Mouse (Mus musculus): ENCODE measurements around the gene Shbg.

DNA sequence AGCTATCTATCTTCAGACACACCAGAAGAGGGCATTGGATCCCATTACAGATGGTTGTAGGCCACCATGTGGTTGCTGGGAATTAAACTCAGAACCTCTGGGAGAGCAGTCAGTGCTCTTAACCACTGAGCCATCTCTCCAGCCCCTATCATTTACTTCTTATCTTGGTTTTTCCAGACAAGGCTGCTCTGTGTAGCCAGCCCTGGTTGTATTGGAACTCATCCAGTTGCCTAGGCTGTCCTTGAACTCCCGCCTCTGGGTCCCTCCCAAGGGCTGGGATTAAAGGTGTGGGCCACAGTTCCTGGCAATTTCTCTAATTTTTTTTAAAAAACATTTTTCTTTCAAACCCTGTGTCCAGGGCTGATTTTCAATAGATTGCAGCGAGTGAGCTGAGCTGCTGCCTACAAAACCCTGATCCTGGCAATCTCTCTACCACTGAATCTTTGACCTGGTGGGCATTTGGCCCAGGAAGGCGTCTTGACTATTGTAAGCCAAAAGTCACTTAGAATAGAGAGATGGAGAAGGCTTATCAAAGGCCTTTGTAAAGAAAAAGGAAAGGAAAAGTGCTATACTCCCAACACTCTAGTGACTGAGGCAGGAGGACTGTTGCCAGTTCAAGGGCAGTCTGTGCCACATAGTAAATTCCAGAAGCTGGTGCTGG lies 43.6 kb upstream of the Shbg start:
- TF ChIP-seq GATA1 (IDR thresholded peaks at IDR 0.05; ENCODE audit: low read length) (no peak), TAL1 (IDR thresholded peaks at IDR 0.05; ENCODE audit: low read length) (no peak)
